Mouse (Mus musculus) small intestine, adult 2 months (tissue): ENCODE measurements at regions not wholly inside any gene's neighbourhood (a gene's known extent, or its start where the extent isn't known, plus 50 kb on each side); places are given as distances from the start of the nearest gene placed in this dataset.
"Not testable (repeated sequence)": the region's sequence is repeated elsewhere in the genome, so short reads cannot be mapped to it uniquely, and the experiment has no call there.

ENCODE experiments used
- H3K27ac ChIP-seq: fragments of 200-500 bp; 2 replicates; pipeline ENCODE4 v1.5.1; 2012; ENCODE audit warnings: low read depth, low read length, control low read depth, inconsistent platforms; ENCODE audit not compliant: insufficient read depth
- H3K27me3 ChIP-seq: fragments of 200-500 bp; 2 replicates; pipeline ENCODE4 v1.6.1; 2012; ENCODE audit warnings: mild to moderate bottlenecking, moderate library complexity, low read length, inconsistent platforms; ENCODE audit not compliant: control insufficient read depth, insufficient read depth
- H3K36me3 ChIP-seq: fragments of 200-500 bp; 2 replicates; pipeline ENCODE4 v1.6.1; 2012; ENCODE audit warnings: mild to moderate bottlenecking, low read length, control low read depth, inconsistent platforms; ENCODE audit not compliant: control insufficient read depth, insufficient read depth
- H3K4me1 ChIP-seq: fragments of 200-500 bp; 2 replicates; pipeline ENCODE4 v1.6.1; 2012; ENCODE audit warnings: low read length, inconsistent platforms, mixed read lengths; ENCODE audit not compliant: control insufficient read depth, insufficient read depth, insufficient read length
- H3K4me3 ChIP-seq: fragments of 200-500 bp; 2 replicates; pipeline ENCODE4 v1.5.1; 2012; ENCODE audit warnings: low read depth, mild to moderate bottlenecking, control low read depth, inconsistent platforms, low read length, moderate library complexity
- CTCF ChIP-seq: fragments of 200-500 bp; IDR thresholded peaks from 2 replicates; pipeline ENCODE4 v1.5.1; 2012; ENCODE audit warnings: low read depth, mild to moderate bottlenecking, control low read depth, inconsistent platforms, low read length, moderate library complexity, mixed read lengths; ENCODE audit not compliant: insufficient replicate concordance, insufficient read length; ENCODE audit errors: extremely low read depth
- POLR2A ChIP-seq: fragments of 200-500 bp; IDR thresholded peaks from 2 replicates; pipeline ENCODE4 v1.6.1; 2012; ENCODE audit warnings: low read depth, mild to moderate bottlenecking, control low read depth, inconsistent platforms, low read length, moderate library complexity
- WGBS: fragments of 180-500 bp; shearing (Covaris S2); methylation state at CpG from one replicate; pipeline ENCODE4 v1.1.7; 2018; 5-methylcytosine and 5-hydroxymethylcytosine counted together

DNA sequence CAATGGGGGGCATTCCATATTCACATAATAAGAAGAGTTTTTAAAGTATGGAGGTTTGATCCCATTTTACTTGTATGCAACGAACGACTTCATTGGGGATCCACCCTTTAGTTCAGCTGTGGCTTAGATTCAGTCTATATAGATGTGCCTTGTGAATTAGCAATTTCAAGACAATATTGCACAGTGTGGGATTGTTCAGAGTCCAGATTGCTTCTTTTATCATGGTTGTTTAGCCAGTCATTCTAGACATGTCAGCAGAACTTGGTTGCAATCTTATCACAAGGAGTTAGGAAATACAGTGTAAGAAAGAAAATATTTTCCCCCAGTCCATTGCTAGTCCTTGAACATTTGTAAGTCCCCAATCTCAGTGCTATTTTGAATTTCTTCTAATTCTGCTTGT lies 312.0 kb upstream of the Pdzrn3 start:
- no peaks in the 10 kb centered on the region for H3K36me3 ChIP-seq
- TF ChIP-seq CTCF (no peak), POLR2A (no peak)
- WGBS: 84% methylated on average over 2 of the region's 2 CpGs
- H3K4me3 ChIP-seq: no peak overlapping the region
- no peaks in the 10 kb centered on the region for H3K4me1 ChIP-seq
- no peaks in the 10 kb centered on the region for H3K27me3 ChIP-seq
- H3K27ac ChIP-seq: no peak overlapping the region

DNA sequence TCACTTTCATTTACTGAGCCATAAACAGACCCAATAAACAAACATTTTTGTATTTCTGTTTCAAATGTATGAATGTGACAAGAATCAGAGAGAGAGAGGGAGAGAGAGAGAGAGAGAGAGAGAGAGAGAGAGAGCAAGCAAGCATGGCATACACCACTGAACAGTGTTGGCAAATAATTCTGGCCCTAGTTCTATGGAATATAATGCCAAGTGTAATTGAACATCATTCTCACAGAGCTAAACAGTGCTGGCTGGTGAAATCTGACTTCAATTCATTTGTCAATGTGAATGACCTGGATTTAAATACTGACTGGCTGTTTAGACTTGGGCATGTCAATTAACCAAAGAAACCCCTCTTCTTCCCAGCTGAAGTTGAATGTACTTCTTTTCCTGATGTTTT lies 308.9 kb upstream of the Pdzrn3 start:
- Histone ChIP-seq H3K4me1 (no peaks in the 10 kb centered on the region), H3K27ac (no peak overlapping the region), H3K4me3 (no peak overlapping the region), H3K36me3 (no peaks in the 10 kb centered on the region), H3K27me3 (no peaks in the 10 kb centered on the region)
- TF ChIP-seq CTCF: no peak

DNA sequence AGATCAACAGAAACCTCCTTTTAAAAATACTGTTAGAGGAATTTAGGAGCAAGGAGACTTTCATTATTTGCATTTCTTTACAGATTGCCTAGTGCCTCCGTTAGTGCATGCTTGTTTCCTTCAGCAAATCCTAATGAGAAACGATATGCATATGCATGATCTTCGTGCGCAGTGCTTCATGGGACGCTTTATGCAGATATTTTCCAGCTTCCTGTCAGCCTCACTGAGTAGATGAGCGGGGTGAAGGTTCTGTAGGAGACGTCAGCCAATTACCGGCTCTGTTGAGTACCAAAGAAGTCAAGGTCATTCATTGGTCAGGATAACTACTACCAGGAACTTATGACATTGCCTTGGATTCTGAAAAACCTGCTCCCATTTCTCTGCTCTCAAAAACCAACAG lies 308.0 kb upstream of the Pdzrn3 start:
- WGBS: 74% methylated on average over 8 of the region's 8 CpGs
- Histone ChIP-seq H3K4me3 (no peak overlapping the region), H3K4me1 (no peaks in the 10 kb centered on the region), H3K36me3 (no peaks in the 10 kb centered on the region), H3K27ac (no peak overlapping the region), H3K27me3 (no peaks in the 10 kb centered on the region)
- TF ChIP-seq POLR2A (no peak), CTCF (no peak)

DNA sequence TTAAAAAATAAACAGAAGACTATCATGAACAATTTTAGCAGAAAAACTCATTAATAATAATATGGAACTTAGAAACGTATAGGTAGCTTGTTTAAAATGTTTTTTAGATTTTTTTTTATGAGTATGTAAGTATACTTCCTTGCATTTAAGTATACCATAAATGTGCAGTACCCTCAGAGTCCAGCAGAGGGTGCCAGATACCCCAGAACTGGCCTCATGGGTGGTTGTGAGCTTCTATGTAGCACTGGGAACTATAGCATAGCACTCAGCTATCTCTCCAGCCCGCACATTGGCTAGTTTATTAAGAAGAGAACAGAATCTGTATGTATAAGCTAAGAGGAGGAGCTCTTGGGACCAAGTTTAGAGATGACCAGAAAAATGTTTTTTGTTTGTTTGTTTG lies 306.7 kb upstream of the Pdzrn3 start:
- TF ChIP-seq POLR2A (no peak), CTCF (peak; percentile 29; the same call in 1 of the 2 replicates)

DNA sequence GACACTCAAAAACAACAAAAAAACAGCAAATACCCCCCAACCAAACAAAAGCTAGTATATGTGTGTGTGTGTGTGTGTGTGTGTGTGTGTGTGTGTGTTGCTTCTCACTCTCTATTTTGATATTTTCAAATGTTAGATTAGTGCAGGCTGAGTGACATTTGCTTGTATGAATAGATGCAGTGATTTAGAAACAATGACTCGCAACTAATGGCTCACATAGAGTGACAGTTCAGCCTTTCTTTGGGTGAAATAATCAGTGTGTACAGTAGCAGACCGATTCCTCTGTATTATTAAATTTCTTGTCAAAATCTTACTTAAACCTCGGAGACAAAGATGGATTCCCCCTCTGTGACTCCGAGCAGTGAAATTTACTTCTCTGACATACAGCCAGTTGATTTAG lies 297.1 kb upstream of the Pdzrn3 start:
- no peaks in the 10 kb centered on the region for H3K27me3 ChIP-seq
- 79% methylated on average over 4 of the region's 4 CpGs for WGBS
- H3K4me1 ChIP-seq: no peaks in the 10 kb centered on the region
- no peak overlapping the region for H3K27ac ChIP-seq
- no peak overlapping the region for H3K4me3 ChIP-seq
- no peak for TF ChIP-seq POLR2A
- no peak for TF ChIP-seq CTCF
- H3K36me3 ChIP-seq: no peaks in the 10 kb centered on the region

More for the DNA sequence above, 306.7 kb upstream of the Pdzrn3 start:
- H3K4me3 ChIP-seq: no peak overlapping the region
- no peak overlapping the region for H3K27ac ChIP-seq
- 61% methylated on average over 2 of the region's 2 CpGs for WGBS
- H3K27me3 ChIP-seq: no peaks in the 10 kb centered on the region
- H3K4me1 ChIP-seq: no peaks in the 10 kb centered on the region
- no peaks in the 10 kb centered on the region for H3K36me3 ChIP-seq

DNA sequence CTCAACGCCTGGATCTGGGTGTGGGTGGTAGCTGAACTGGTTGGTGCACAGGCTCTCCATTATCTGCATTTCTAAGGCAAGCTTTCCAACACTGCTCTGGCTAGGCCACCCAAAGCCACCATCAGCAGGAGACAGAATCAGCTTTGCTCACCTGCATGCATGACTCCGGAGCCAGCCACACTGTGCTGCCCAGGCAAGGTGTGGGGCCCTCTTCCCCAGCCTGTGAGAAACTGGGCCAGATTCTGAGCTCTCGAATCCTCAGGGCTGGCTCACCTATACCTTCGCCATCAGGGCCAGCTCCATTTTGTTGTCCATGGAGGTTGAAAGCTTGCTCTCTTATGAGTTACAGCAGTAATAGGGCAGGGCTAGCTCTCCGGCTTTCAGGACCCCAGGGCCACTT lies 293.1 kb upstream of the Pdzrn3 start:
- Histone ChIP-seq H3K4me1 (no peaks in the 10 kb centered on the region), H3K36me3 (no peaks in the 10 kb centered on the region), H3K4me3 (no peak overlapping the region), H3K27ac (no peak overlapping the region), H3K27me3 (no peaks in the 10 kb centered on the region)
- no peak for TF ChIP-seq CTCF
- no peak for TF ChIP-seq POLR2A
- WGBS: 62% methylated on average over 5 of the region's 5 CpGs

DNA sequence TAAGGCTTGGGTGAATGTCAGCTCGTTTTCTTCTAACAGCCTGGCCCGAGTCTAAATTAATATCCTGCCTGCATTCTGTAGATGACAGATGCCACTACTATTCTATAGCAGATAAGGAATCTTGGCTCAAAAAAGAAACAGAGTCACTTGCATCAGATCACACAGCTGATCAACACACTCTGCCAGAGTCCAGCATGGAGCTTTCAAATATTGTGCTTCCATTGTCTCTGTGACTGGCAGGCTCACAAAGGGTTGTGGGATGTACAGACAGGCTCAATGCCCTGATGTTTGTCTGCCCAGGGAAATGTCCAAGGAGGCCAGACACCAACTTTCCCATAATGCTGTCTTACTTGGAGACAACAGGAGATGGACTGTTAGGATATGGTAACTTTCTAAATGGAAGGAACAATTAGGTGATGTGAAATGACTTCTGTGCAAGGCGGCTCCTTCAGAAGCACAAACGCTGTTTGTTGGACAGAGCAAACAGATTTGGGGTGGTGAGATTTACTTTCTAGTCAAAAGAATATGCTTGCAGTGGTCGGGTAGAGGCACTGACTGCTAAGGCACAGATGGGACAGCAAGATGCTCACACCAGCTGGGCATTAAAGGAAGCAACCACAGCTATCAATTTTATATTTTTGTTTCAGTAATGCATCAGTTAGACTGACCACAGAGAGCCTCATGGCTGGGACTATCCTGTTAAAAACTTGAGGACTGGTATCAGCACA lies 291.6 kb upstream of the Pdzrn3 start:
- H3K36me3 ChIP-seq: no peaks in the 10 kb centered on the region

DNA sequence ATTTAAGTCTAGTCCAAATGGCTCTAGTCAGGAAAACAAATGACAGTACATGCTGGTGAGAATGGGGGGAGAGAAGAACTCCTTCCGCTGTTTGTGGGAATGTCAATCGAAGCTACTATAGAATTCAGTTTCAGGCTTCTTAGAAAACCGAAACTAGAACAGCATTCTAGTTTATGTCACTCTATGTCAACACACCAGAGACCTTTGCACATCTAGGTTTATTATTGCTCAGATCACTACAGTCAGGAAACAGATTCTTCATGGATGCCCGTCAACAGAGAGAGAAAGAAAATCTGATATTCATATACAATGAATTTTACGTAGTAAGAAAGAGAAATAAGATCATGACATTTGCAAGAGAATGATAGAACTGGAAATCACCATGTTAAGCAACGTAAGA lies 276.7 kb upstream of the Pdzrn3 start:
- TF ChIP-seq POLR2A (no peak), CTCF (no peak)
- H3K4me1 ChIP-seq: no peaks in the 10 kb centered on the region
- no peaks in the 10 kb centered on the region for H3K36me3 ChIP-seq
- WGBS: 57% methylated on average over 6 of the region's 6 CpGs
- H3K4me3 ChIP-seq: no peak overlapping the region
- H3K27me3 ChIP-seq: no peaks in the 10 kb centered on the region
- no peak overlapping the region for H3K27ac ChIP-seq

More for the DNA sequence above, 291.6 kb upstream of the Pdzrn3 start:
- 61% methylated on average over 5 of the region's 5 CpGs for WGBS
- TF ChIP-seq CTCF (no peak), POLR2A (no peak)
- Histone ChIP-seq H3K4me1 (no peaks in the 10 kb centered on the region), H3K27ac (no peak overlapping the region), H3K27me3 (no peaks in the 10 kb centered on the region), H3K4me3 (no peak overlapping the region)

DNA sequence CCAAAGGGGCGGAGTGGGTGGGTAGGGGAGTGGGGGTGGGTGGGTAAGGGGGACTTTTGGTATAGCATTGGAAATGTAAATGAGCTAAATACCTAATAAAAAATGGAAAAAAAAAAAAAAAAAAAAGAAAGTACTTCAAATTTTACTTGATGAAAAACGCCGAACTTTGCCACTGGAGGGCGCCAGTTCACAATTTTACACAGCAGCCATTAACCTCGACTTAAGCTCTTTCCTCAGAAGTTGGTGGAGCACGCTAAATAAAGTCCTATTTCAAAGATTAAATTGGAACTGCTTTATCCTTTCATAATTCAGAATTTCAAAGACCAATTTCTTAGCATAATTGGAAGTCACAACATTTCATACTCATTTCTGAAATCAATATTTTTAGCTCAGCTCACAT lies 272.7 kb upstream of the Pdzrn3 start:
- not testable (repeated sequence) for H3K27ac ChIP-seq, H3K36me3 ChIP-seq, H3K4me3 ChIP-seq, H3K27me3 ChIP-seq, H3K4me1 ChIP-seq
- 7% methylated on average over 5 of the region's 6 CpGs for WGBS
